In the genomic region with DNA sequence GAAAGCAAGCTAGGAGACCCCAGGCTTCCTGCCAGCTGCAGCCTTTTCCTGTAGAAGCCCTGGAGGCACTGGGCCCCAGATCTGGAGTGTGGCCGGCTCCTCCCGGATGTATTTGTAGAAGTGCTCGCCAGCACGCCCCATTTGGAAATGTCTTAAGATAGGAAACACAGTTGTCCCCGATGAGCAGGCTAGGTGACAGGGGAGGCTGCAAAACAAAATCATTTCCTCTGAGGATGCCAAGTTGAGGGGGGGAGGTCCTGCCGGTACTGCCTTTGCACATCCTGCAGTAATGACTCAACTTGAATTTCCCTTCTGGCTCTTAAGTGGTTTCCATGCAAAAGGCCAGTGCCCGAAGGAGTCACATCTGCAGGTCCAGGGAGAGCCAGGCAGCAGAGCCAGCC, we compare ENCODE assay signal across 8 mouse cellular contexts.
DNase-seq lines count a peak whose midpoint lies in the region; ATAC-seq and TF ChIP-seq lines count a peak whose summit lies in the region.

No protein-coding gene starts in this region.

- peak; percentile 26 for DNase-seq in right cerebral cortex, postnatal 4 days
- no peak for DNase-seq in right cerebral cortex, postnatal 14 days
- peak; percentile 62 to 79 for DNase-seq in heart, adult 2 months
- peak; percentile 68 for DNase-seq in kidney, postnatal 0 days (ENCODE audit: low spot score)
- DNase-seq in cerebellum, adult 11-12 months, result no peak
- DNase-seq in spleen, postnatal 4 days (ENCODE audit: low spot score in 2 of 2), result no peak

- peak; percentile 89 for TF ChIP-seq EP300 in heart, adult 2 months (IDR thresholded peaks at IDR 0.05; ENCODE audit: insufficient read depth, low read depth, low read length)

- ATAC-seq in kidney, postnatal 0 days (replicated peaks; ENCODE audit: low FRiP score, low read depth), result 0 out of 2 replicates have a peak, but pooled peaks have one; percentile 15
- no peak for ATAC-seq in forebrain, embryonic 12.5 days (ENCODE audit: low FRiP score)
- no peak for ATAC-seq in megakaryocyte progenitor cell, adult 5-6 weeks (replicated peaks; ENCODE audit: poor library complexity)

- no peak overlapping the region for H3K4me2 ChIP-seq in kidney, postnatal 0 days (ENCODE audit: low read length)
- no peak overlapping the region for H3K4me2 ChIP-seq in forebrain, embryonic 12.5 days

- no peak for TF ChIP-seq CTCF in heart, adult 2 months (IDR thresholded peaks at IDR 0.05)
- no peak for TF ChIP-seq CTCF in kidney, postnatal 0 days (IDR thresholded peaks at IDR 0.05; ENCODE audit: low read depth)

- no peaks in the 10 kb centered on the region for H3K27me3 ChIP-seq in heart, adult 2 months (ENCODE audit: control insufficient read depth, insufficient read depth, low read length)
- H3K27me3 ChIP-seq in kidney, postnatal 0 days (ENCODE audit: insufficient read depth, low read length), result no peaks in the 10 kb centered on the region
- H3K27me3 ChIP-seq in forebrain, embryonic 12.5 days, result no peaks in the 10 kb centered on the region

- H3K9ac ChIP-seq in heart, adult 2 months (ENCODE audit: low read depth, low read length), result no peak overlapping the region
- H3K9ac ChIP-seq in kidney, postnatal 0 days (ENCODE audit: low read depth, low read length), result no peak overlapping the region
- no peak overlapping the region for H3K9ac ChIP-seq in forebrain, embryonic 12.5 days

- H3K27ac ChIP-seq in heart, adult 2 months, result peak overlapping the region; percentile 48; the same call in 1 of the 2 replicates
- H3K27ac ChIP-seq in kidney, postnatal 0 days, result no peak overlapping the region
- H3K27ac ChIP-seq in forebrain, embryonic 12.5 days, result no peak overlapping the region

- 29% methylated on average over 7 of the region's 7 CpGs for WGBS in heart, adult 2 months
- 21% methylated on average over 7 of the region's 7 CpGs for WGBS in kidney, postnatal 0 days
- WGBS in forebrain, embryonic 12.5 days, result 80% methylated on average over 7 of the region's 7 CpGs

- no peak overlapping the region for H3K4me3 ChIP-seq in heart, adult 2 months
- H3K4me3 ChIP-seq in kidney, postnatal 0 days (replicated peaks; ENCODE audit: low read depth, low read length), result no peak overlapping the region
- no peak overlapping the region for H3K4me3 ChIP-seq in forebrain, embryonic 12.5 days (replicated peaks)

- no peak for TF ChIP-seq POLR2A in heart, adult 2 months (IDR thresholded peaks at IDR 0.05; ENCODE audit: insufficient read depth, low read depth, low read length)

- intact Hi-C loops in heart, adult 2 months (cut with DNase I), result loop anchor here (5.0 to 10.0 kb wide), 3 partner anchors 48 to 305 kb away; no protein-coding TSS in a partner anchor

- no peaks in the 10 kb centered on the region for H3K79me2 ChIP-seq in heart, adult 2 months (replicated peaks; ENCODE audit: control insufficient read depth, insufficient read depth, low read length)

- H3K4me1 ChIP-seq in heart, adult 2 months (ENCODE audit: control insufficient read depth, insufficient read depth, low read length), result peaks cover 13% of the 10 kb centered on the region
- H3K4me1 ChIP-seq in kidney, postnatal 0 days (replicated peaks; ENCODE audit: insufficient read depth, low read length), result no peaks in the 10 kb centered on the region
- peaks cover 3% of the 10 kb centered on the region for H3K4me1 ChIP-seq in forebrain, embryonic 12.5 days

- H3K36me3 ChIP-seq in heart, adult 2 months (ENCODE audit: control insufficient read depth, insufficient read depth, low read length), result no peaks in the 10 kb centered on the region
- no peaks in the 10 kb centered on the region for H3K36me3 ChIP-seq in kidney, postnatal 0 days (ENCODE audit: insufficient read depth, low read length)
- no peaks in the 10 kb centered on the region for H3K36me3 ChIP-seq in forebrain, embryonic 12.5 days (replicated peaks)

- no peaks in the 10 kb centered on the region for H3K9me3 ChIP-seq in kidney, postnatal 0 days (replicated peaks; ENCODE audit: low read length)
- H3K9me3 ChIP-seq in forebrain, embryonic 12.5 days, result no peaks in the 10 kb centered on the region

Comparison
In these comparisons a context has a peak if more than half of its experiments do, and no peak if none do; other contexts are left out.
1. DNase-seq: peak in right cerebral cortex, postnatal 4 days (single experiment), heart, adult 2 months (2 of 2) and kidney, postnatal 0 days (single experiment); none in right cerebral cortex, postnatal 14 days (single experiment), cerebellum, adult 11-12 months (single experiment) and spleen, postnatal 4 days (0 of 2).